Mouse (Mus musculus) bone marrow macrophage, adult 2 months (primary cell): ENCODE results near the gene Nacc1. TPM values are rescaled to one million over a fixed set of nuclear protein-coding genes. Genes with fewer than 3 reads are reported as not detected.
A peak's percentile ranks its signal among the peaks of the same experiment; 100 is the strongest.

Experiments
- H3K27ac ChIP-seq: 2 replicates; pipeline ENCODE4 v1.5.1; 2012; ENCODE audit warnings: low read depth, low read length; ENCODE audit not compliant: insufficient read depth
- H3K4me1 ChIP-seq: 2 replicates; pipeline ENCODE4 v1.6.1; 2012; ENCODE audit warnings: low read length; ENCODE audit not compliant: control insufficient read depth, insufficient read depth
- H3K4me3 ChIP-seq: 2 replicates; pipeline ENCODE4 v1.5.1; 2012; ENCODE audit warnings: mild to moderate bottlenecking, low read length, moderate library complexity; ENCODE audit not compliant: insufficient read depth
- CTCF ChIP-seq: IDR thresholded peaks from 2 replicates; pipeline ENCODE4 v1.5.1; 2012; ENCODE audit warnings: low read depth, mild to moderate bottlenecking, low read length, moderate library complexity
- POLR2A ChIP-seq: IDR thresholded peaks from 2 replicates; pipeline ENCODE4 v1.6.1; 2012; ENCODE audit warnings: mild to moderate bottlenecking, low read depth, low read length, borderline replicate concordance
- polyA plus RNA-seq: library from polyadenylated mRNA; stranded (reverse); fragments of >200 nt; gene quantifications from 2 replicates; pipeline ENCODE4 v1.2.4, GENCODE M21; 2012; ENCODE audit not compliant: missing spikeins, insufficient read depth, insufficient read length

Gene Nacc1
- polyA plus RNA-seq, 1 experiment: 35.2 TPM

- Histone ChIP-seq H3K4me1 (no peaks in the 10 kb centered on the region), H3K4me3 (no peak overlapping the region), H3K27ac (no peak overlapping the region)
- TF ChIP-seq CTCF (0 out of 2 replicates have a peak, but pooled peaks have one; percentile 42), POLR2A (no peak)
These were observed 66.5 kb downstream of the Nacc1 start for GRCm38 (mm10) chr8:84621102-84621625.

Other genes starting within 250 kb of the Nacc1 start
- 23.3 and 24.7 TPM in 2 replicates for gene Ier2, start 25.0 kb downstream of the Nacc1 start, polyA plus RNA-seq
- gene Trmt1, start 1.6 kb downstream of the Nacc1 start, polyA plus RNA-seq: 46.8 and 58.4 TPM in 2 replicates
- 91.9 and 102 TPM in 2 replicates for gene Lyl1, start 13.6 kb upstream of the Nacc1 start, polyA plus RNA-seq
- 1.0 and 1.1 TPM in 2 replicates for gene G430095P16Rik, start 35.1 kb upstream of the Nacc1 start, polyA plus RNA-seq
- 8.3 and 12.5 TPM in 2 replicates for gene Nfix, start 112.5 kb upstream of the Nacc1 start, polyA plus RNA-seq
- 3.3 and 5.4 TPM in 2 replicates for gene Dand5, start 135.0 kb upstream of the Nacc1 start, polyA plus RNA-seq
- 12.7 and 13.9 TPM in 2 replicates for gene Gadd45gip1, start 143.7 kb upstream of the Nacc1 start, polyA plus RNA-seq
- 49.1 and 54.0 TPM in 2 replicates for gene Rad23a, start 152.8 kb upstream of the Nacc1 start, polyA plus RNA-seq
- 674 and 696 TPM in 2 replicates for gene Calr, start 159.1 kb upstream of the Nacc1 start, polyA plus RNA-seq
- 23.1 and 30.5 TPM in 2 replicates for gene Farsa, start 169.1 kb upstream of the Nacc1 start, polyA plus RNA-seq
- gene Syce2, start 184.2 kb upstream of the Nacc1 start, polyA plus RNA-seq: 19.4 and 19.6 TPM in 2 replicates
- gene Gcdh, start 206.1 kb upstream of the Nacc1 start, polyA plus RNA-seq: 13.4 and 17.6 TPM in 2 replicates
- not detected in 2 replicates for gene Klf1, start 214.1 kb upstream of the Nacc1 start, polyA plus RNA-seq
- gene Dnase2a, start 220.7 kb upstream of the Nacc1 start, polyA plus RNA-seq: 109 and 119 TPM in 2 replicates
- gene Mast1, start 249.5 kb upstream of the Nacc1 start, polyA plus RNA-seq: 0.28 and 0.42 TPM in 2 replicates